14 mouse cellular contexts compared by ENCODE assay signal in genomic region chr7:116198902-116199301, GRCm38 (mm10).
DNase-seq lines count a peak whose midpoint lies in the region; ATAC-seq and TF ChIP-seq lines count a peak whose summit lies in the region.
"Had no signal": no experiment of that assay in that cellular context is flagged by ENCODE, and none has a peak within 500 bp of the region (broad histone marks: within the 10 kb centered on the region; RNA-seq: fewer than 3 reads in every experiment).

No protein-coding gene starts in this region.

- H3K9ac ChIP-seq in kidney, postnatal 0 days (ENCODE audit: low read depth, low read length): no peak overlapping the region

- H3K36me3 ChIP-seq in kidney, postnatal 0 days (ENCODE audit: insufficient read depth, low read length): no peaks in the 10 kb centered on the region

- no peaks in the 10 kb centered on the region for H3K9me3 ChIP-seq in kidney, postnatal 0 days (replicated peaks; ENCODE audit: low read length)

- H3K27ac ChIP-seq in gastrocnemius, adult 2 months: no peak overlapping the region
- no peak overlapping the region for H3K27ac ChIP-seq in kidney, postnatal 0 days

- peak; percentile 50 for TF ChIP-seq CTCF in gastrocnemius, adult 2 months (IDR thresholded peaks at IDR 0.05)
- TF ChIP-seq CTCF in kidney, postnatal 0 days (IDR thresholded peaks at IDR 0.05; ENCODE audit: low read depth): peak; percentile 12; the same call in 1 of the 2 replicates

- no peak for DNase-seq in gastrocnemius, adult 2 months
- no peak for DNase-seq in gastrocnemius, postnatal 10 days
- no peak for DNase-seq in kidney, postnatal 0 days (ENCODE audit: low spot score)
- no peak for DNase-seq in kidney, adult 9 months
- DNase-seq in thymus, postnatal 14 days: peak; percentile 30
- DNase-seq in thymus, postnatal 36 days: no peak
- DNase-seq in adrenal gland, postnatal 14 days: no peak
- no peak for DNase-seq in left cerebral cortex, adult 18-20 months (ENCODE audit: low spot score in 2 of 2)
- DNase-seq: adrenal gland, postnatal 25 days; B cell, adult 2 months; cerebellum, adult 11 months; gastrocnemius, postnatal 36 days had no signal

- 33% methylated on average over 2 of the region's 2 CpGs for WGBS in kidney, postnatal 0 days

- no peaks in the 10 kb centered on the region for H3K27me3 ChIP-seq in kidney, postnatal 0 days (ENCODE audit: insufficient read depth, low read length)
- H3K27me3 ChIP-seq: Patski had no signal

- peaks cover 19% of the 10 kb centered on the region for H3K4me1 ChIP-seq in kidney, postnatal 0 days (replicated peaks; ENCODE audit: insufficient read depth, low read length)

- H3K4me3 ChIP-seq in gastrocnemius, adult 2 months: no peak overlapping the region
- H3K4me3 ChIP-seq in kidney, postnatal 0 days (replicated peaks; ENCODE audit: low read depth, low read length): no peak overlapping the region

- no peak for ATAC-seq in kidney, postnatal 0 days (replicated peaks; ENCODE audit: low FRiP score, low read depth)
- ATAC-seq: Patski had no signal

- no peak overlapping the region for H3K4me2 ChIP-seq in kidney, postnatal 0 days (ENCODE audit: low read length)
- H3K4me2 ChIP-seq: midbrain, embryonic 11.5 days had no signal

- intact Hi-C loops in gastrocnemius, adult 2 months (cut with DNase I): loop anchor here (5.0 kb wide), 2 partner anchors 37 to 67 kb away; no protein-coding TSS in a partner anchor
